Mouse (Mus musculus) hindbrain, embryonic 16.5 days (tissue): ENCODE data around the gene Ncoa1. TPM values are rescaled to one million over a fixed set of nuclear protein-coding genes. Genes with fewer than 3 reads are reported as not detected.

Experiments
- ATAC-seq: fragments of 200-750 bp; cut with Nextera tagmentation; 2 replicates; pipeline ENCODE4 v1.8.0; 2017; ENCODE audit warnings: moderate TSS enrichment, moderate library complexity
- H3K27ac ChIP-seq: fragments of 300-500 bp; sonication (generic); 2 replicates; pipeline ENCODE4 v1.5.1; 2014; ENCODE audit warnings: low read depth, mild to moderate bottlenecking, control low read depth, low read length, moderate library complexity
- H3K27me3 ChIP-seq: fragments of 300-500 bp; sonication (generic); replicated peaks from 2 replicates; pipeline ENCODE4 v1.6.1; 2014; ENCODE audit warnings: low read length; ENCODE audit not compliant: control insufficient read depth, insufficient read depth
- H3K36me3 ChIP-seq: fragments of 300-500 bp; sonication (generic); 2 replicates; pipeline ENCODE4 v1.6.1; 2014; ENCODE audit warnings: mild to moderate bottlenecking, low read length, moderate library complexity, mixed read lengths; ENCODE audit not compliant: control insufficient read depth, insufficient read depth
- H3K4me1 ChIP-seq: fragments of 300-500 bp; sonication (generic); 2 replicates; pipeline ENCODE4 v1.6.1; 2014; ENCODE audit warnings: low read depth, low read length; ENCODE audit not compliant: control insufficient read depth, insufficient read depth
- H3K4me2 ChIP-seq: fragments of 300-500 bp; sonication (generic); 2 replicates; pipeline ENCODE4 v1.6.1; 2014; ENCODE audit warnings: mild to moderate bottlenecking, low read length, control low read depth, moderate library complexity
- H3K4me3 ChIP-seq: fragments of 300-500 bp; sonication (generic); 2 replicates; pipeline ENCODE4 v1.5.1; 2014; ENCODE audit warnings: mild to moderate bottlenecking, low read length, control low read depth, moderate library complexity
- H3K9ac ChIP-seq: fragments of 300-500 bp; sonication (generic); 2 replicates; pipeline ENCODE4 v1.6.1; 2014; ENCODE audit warnings: low read depth, mild to moderate bottlenecking, control low read depth, low read length, moderate library complexity
- H3K9me3 ChIP-seq: fragments of 300-500 bp; sonication (generic); 2 replicates; pipeline ENCODE4 v1.6.1; 2014; ENCODE audit warnings: mild to moderate bottlenecking, low read length, moderate library complexity; ENCODE audit not compliant: control insufficient read depth
- WGBS: fragments of 180-500 bp; shearing (Covaris S2); extraction: QIAGEN DNeasy Blood & Tissue Kit; methylation state at CpG from one replicate; pipeline ENCODE4 v1.1.7; 2014; 5-methylcytosine and 5-hydroxymethylcytosine counted together
- polyA plus RNA-seq: library from polyadenylated mRNA; unstranded; fragments of >200 nt; fragmentation: Nextera tagmentation; extraction: Ambion mirVana; gene quantifications from 2 replicates; pipeline ENCODE4 v1.2.1, GENCODE M21; 2015

Ncoa1 gene
- 11.5 and 12.4 TPM in 2 replicates for polyA plus RNA-seq

DNA sequence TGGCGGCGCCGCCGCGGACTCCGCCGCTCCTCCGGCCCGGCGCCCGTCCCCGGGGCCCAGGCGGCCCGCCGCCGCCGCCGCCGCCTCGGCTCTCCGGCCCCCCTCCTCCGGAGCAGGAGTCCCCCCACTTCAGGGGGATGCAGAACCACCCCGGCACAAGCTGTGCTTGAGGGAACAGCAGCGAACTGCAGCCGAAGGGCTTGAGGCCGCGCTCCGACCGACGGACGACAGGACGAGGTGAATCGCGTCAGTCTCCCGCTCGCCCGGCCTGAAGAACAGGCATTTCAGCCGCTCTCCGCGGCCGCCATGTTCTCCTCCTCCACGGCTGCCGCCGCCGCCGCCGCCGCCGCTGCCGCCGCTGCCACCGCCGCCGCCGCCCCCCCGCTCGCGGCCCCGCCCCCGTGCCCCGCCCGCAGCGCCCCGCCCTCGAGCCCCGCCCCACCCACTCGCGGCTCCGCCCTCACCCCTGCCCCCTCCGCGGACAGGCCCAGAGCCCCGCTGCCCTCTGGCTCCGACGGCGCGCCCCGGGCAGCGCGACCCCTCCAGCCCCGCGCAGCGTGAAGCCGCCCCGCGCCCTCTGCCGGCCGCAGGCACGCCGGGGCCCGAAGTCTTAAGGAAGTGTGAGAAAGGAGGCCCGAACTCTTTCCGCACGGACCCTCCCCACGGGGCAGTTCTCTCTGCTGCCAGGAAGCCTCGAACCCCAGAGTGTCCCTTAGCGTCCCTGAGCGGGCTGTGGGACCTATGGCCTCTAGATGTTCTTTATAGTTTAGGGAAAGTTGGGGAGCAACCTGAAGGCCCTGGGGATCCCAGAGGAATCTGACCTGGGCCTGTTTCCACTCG, at the start of gene Ncoa1:
Gene Ncoa1, minus strand, starts transcription at position 351 of the 840 bp plus-strand sequence.
- Histone ChIP-seq H3K9me3 (no peaks in the 10 kb centered on the region), H3K36me3 (no peaks in the 10 kb centered on the region), H3K27me3 (no peaks in the 10 kb centered on the region), H3K9ac (peak within 1 kb of the TSS; percentile 97), H3K4me2 (peak within 1 kb of the TSS; percentile 65), H3K4me1 (peaks cover 16% of the 10 kb centered on the region), H3K27ac (peak within 1 kb of the TSS; percentile 96), H3K4me3 (peak within 1 kb of the TSS; percentile 95)
- peak; percentile 87 for ATAC-seq
- under 1% methylated on average over 51 of the region's 98 CpGs for WGBS

DNA sequence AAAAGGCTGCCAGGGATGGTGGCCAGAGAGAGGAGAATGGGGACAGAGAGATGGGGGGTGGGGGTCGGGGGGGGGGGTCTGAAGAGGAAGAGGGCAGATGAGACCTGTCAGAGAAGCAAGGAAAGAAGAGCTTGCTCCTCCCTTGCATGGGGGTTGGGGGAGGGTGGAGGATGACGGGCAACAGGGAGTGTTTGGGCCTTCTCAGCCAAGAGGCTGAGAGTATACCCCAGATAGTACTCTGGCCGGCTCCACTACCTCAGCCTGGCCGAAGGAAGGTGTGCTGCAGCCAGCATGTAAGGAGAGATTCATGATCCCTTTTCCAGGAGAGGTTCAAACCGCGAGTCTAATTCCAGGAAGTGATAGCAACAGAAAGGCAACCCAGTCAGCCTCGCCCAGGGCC, 47.6 kb upstream of the Ncoa1 start:
- Histone ChIP-seq H3K4me3 (no peak overlapping the region), H3K36me3 (no peaks in the 10 kb centered on the region), H3K4me2 (peak overlapping the region; percentile 11; the same call in 1 of the 2 replicates), H3K9ac (no peak overlapping the region), H3K9me3 (no peaks in the 10 kb centered on the region), H3K27me3 (no peaks in the 10 kb centered on the region), H3K27ac (peak overlapping the region; percentile 72), H3K4me1 (peaks cover 18% of the 10 kb centered on the region)
- WGBS: 37% methylated on average over 7 of the region's 7 CpGs
- ATAC-seq: 0 out of 2 replicates have a peak, but pooled peaks have one; percentile 24

DNA sequence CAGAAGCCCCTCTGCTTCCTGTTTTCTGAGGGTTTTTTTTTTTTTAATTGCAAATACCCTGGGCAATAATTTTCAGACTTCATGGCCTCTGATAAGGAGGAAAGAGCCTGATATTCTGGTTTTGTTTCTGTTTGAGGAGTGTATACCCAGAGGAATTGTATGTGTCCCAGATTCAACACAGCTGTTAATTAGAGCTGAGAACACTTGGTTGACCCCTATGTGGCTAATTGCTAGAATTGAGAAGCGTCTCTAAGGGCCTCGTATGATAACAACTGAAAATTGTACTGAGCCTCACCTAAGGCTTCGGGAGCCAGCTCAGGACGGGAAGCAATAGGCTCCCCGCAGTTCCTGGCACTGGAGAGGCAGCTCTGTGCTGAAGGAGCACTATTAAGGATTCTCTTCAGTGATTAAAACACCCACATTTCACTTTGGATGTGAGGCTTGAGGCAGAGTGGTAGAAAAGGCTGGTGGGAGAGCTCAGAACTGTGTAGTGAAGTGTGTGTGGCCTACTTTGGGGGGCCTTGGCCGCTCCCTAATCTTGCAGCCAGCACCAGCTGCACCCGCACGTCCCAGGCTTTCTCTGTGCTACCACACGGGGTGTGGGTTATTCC, 46.8 kb upstream of the Ncoa1 start:
- peak; percentile 79 for ATAC-seq
- WGBS: 13% methylated on average over 9 of the region's 9 CpGs
- Histone ChIP-seq H3K9me3 (no peaks in the 10 kb centered on the region), H3K36me3 (no peaks in the 10 kb centered on the region), H3K4me1 (peaks cover 18% of the 10 kb centered on the region), H3K4me2 (peak overlapping the region; percentile 17), H3K27me3 (no peaks in the 10 kb centered on the region), H3K4me3 (no peak overlapping the region), H3K27ac (peak overlapping the region; percentile 72), H3K9ac (peak overlapping the region; percentile 38)

DNA sequence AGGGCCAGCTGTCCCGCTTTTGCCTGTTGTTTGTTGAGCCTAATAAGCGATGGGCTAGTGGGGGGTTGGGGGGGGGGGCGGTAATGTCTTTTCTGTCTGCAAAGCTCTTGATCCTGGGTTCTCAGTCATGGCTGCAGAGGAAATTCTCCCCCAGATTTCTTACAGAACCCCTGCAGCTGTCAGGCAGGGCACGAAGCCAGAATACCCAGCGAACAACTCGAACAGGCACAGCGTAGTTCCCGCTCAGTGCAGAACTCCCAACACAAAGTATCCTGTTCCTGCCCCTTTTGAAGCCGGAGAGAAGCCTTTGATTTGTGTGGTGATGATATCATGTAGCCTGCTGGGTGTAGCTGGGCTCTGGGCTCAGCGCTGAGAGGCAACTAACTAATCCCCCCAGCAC, 46.2 kb upstream of the Ncoa1 start:
- ATAC-seq: peak; percentile 79
- 3% methylated on average over 10 of the region's 10 CpGs for WGBS
- Histone ChIP-seq H3K27me3 (no peaks in the 10 kb centered on the region), H3K36me3 (no peaks in the 10 kb centered on the region), H3K4me3 (no peak overlapping the region), H3K4me1 (peaks cover 18% of the 10 kb centered on the region), H3K9ac (0 out of 2 replicates have a peak overlapping the region, but pooled peaks have one; percentile 13), H3K9me3 (no peaks in the 10 kb centered on the region), H3K27ac (peak overlapping the region; percentile 72), H3K4me2 (peak overlapping the region; percentile 2)

DNA sequence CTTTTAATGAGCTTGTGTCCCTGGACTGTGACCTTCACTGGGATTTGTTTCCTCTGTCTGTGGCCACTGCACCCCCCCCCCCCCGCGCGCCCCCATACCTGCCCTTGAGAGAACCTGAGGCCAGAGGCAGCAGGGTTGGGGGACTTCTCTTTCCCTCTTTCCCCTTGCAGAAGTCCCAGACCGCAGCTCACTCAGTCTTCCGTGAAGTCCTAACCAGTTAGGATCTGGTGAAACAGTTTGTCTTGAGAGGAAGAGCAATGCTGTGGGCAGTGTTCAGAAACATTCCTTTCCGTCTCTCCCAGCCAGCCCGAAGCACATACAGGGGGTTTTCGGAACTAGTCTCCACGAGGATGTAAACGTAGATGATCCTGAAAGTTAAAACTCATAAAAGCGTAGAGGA, 42.0 kb upstream of the Ncoa1 start:
- Histone ChIP-seq H3K4me3 (no peak overlapping the region), H3K27ac (no peak overlapping the region), H3K9me3 (no peaks in the 10 kb centered on the region), H3K36me3 (no peaks in the 10 kb centered on the region), H3K9ac (no peak overlapping the region), H3K4me1 (peaks cover 15% of the 10 kb centered on the region), H3K27me3 (no peaks in the 10 kb centered on the region), H3K4me2 (no peak overlapping the region)
- 89% methylated on average over 11 of the region's 11 CpGs for WGBS
- no peak for ATAC-seq

DNA sequence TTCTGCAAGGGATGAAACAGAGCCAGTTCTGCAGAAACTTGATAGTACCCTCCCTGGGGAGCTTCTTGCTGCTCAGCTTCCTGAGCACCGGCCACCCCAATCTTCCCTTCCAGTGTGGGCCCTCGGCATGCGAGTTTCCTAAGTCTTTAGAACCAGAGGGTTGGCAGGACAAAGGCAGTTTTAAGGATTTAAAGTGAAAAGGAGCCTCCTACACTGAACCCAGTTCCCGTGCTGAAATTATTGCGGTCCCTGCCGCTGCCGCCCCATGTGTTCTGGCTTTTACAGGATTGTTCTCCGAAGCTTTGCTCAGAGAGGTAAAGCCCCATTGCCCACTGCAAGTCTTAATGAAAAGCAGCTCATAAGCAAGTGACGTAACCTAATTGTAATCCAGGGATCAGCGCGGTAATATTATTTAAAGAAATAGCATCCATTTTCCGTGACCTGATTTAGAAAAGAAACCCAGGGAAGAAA, 32.6 kb upstream of the Ncoa1 start:
- Histone ChIP-seq H3K9ac (peak overlapping the region; percentile 45; the same call in 1 of the 2 replicates), H3K9me3 (no peaks in the 10 kb centered on the region), H3K4me2 (peak overlapping the region; percentile 47), H3K36me3 (no peaks in the 10 kb centered on the region), H3K4me3 (peak overlapping the region; percentile 17), H3K4me1 (peaks cover 6% of the 10 kb centered on the region), H3K27ac (peak overlapping the region; percentile 26), H3K27me3 (no peaks in the 10 kb centered on the region)
- peak; percentile 38; the same call in 1 of the 2 replicates for ATAC-seq
- WGBS: 43% methylated on average over 12 of the region's 12 CpGs

DNA sequence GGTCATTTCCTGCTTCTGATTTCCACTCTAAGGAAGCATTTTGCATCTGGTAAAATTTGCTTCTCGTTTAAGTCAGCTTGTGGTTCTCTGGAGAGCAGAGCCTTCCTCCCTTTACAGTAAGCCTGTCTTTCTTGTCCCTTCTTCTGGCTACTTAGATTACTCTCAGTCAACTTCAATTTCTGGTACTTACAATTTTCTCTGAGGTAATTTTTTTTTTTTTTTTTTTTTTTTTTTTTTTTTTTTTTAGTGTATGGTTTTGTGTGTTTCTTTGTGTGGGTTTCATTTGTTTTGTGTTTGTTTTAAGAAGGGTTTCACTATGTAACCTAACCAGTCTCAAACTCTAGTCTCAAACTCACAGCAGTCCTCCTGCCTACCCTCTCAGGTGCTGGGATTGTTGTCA, 31.2 kb upstream of the Ncoa1 start:
- no peak for ATAC-seq
- Histone ChIP-seq H3K27me3 (no peaks in the 10 kb centered on the region), H3K4me3 (no peak overlapping the region), H3K9me3 (no peaks in the 10 kb centered on the region), H3K4me1 (peaks cover 8% of the 10 kb centered on the region), H3K4me2 (no peak overlapping the region), H3K27ac (no peak overlapping the region), H3K9ac (no peak overlapping the region), H3K36me3 (no peaks in the 10 kb centered on the region)
- whole genome bisulfite sequencing: 63% methylated on average over 1 of the region's 1 CpGs

DNA sequence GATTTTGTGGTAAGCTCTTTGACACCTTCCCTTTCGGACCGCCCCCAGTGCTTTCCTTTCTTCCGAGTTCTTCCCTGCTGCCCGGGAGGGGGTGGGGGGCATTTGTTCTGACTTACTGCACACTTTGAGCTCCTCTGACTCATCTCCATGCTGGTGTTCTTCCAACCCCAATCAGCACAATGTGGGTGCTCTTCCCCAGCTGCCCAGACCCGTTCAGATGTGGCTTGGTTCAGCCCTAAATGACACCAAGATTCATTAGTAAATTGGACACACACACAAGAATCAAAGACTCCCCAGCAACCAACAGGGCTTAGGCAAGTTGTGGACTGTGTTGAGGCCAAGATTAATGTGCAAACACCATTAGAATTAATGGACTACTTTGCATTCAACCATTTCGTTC, 30.5 kb upstream of the Ncoa1 start:
- 16% methylated on average over 6 of the region's 6 CpGs for WGBS

More for the DNA sequence above, 30.5 kb upstream of the Ncoa1 start:
- peak; percentile 89 for ATAC-seq
- no peaks in the 10 kb centered on the region for H3K36me3 ChIP-seq
- no peaks in the 10 kb centered on the region for H3K27me3 ChIP-seq
- no peak overlapping the region for H3K9ac ChIP-seq
- H3K9me3 ChIP-seq: no peaks in the 10 kb centered on the region
- H3K27ac ChIP-seq: no peak overlapping the region; the same call in 1 of the 2 replicates
- no peak overlapping the region for H3K4me2 ChIP-seq
- peaks cover 8% of the 10 kb centered on the region for H3K4me1 ChIP-seq
- no peak overlapping the region for H3K4me3 ChIP-seq
